Mouse (Mus musculus): Measurements from ENCODE around the gene Nrarp.
A peak's percentile ranks its signal among the peaks of the same experiment; 100 is the strongest.

Nrarp gene

GRCm38 (mm10) chr2:25227406-25227805, 46.8 kb downstream of the Nrarp start:
- no peak for DNase-seq (ENCODE audit: low read depth, low spot score)

DNA sequence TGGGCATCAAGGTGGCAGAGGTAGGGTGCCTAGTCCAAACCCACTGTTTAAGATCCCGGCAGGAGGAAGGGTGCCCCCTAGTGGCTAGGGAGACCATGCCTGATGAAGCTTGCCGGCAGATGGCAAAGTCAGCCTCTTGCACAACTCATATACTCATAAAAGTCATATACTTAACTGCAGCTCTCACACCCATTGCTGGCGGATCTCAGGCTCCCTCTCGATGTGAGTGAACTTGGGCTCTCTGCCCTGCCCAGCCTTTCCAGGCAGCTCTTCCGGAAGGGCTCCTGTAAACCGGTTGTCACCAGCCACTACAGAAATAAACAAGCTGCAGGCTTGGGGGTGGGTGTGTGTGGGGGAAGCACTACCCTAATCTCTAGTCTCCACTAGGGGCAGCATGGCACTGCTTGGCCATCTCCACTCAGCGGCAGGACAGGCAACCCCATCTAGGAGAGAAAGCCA, 47.9 kb downstream of the Nrarp start:
- DNase-seq (ENCODE audit: low read depth, low spot score), result peak; percentile 81

DNA sequence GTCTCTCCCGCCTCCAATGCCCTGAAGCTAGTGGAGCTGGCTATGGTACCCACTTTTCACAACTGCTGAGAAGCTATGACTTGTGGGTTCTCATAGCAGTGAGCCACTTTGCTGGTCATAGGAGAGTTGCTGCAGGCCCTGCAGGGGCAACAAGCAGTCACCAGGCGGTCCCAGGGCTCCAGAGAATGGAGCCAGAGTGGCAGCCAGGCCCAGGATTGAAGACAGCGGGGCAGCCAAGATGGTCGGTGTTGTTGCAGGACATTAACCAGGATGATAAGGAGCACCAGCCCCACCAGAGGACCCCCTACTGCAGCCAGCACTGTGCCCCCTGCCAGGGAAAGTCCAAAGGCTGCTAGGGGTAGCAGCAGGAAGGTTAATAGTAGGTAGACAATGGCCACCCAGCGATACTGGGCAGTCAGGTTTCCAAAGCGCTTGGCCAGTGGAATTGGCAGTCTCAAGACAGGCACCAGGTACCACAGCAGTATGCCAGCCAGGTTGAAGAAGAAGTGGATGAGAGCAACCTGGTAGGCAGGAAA, 48.5 kb downstream of the Nrarp start:
- no peak for DNase-seq (ENCODE audit: low read depth, low spot score)

DNA sequence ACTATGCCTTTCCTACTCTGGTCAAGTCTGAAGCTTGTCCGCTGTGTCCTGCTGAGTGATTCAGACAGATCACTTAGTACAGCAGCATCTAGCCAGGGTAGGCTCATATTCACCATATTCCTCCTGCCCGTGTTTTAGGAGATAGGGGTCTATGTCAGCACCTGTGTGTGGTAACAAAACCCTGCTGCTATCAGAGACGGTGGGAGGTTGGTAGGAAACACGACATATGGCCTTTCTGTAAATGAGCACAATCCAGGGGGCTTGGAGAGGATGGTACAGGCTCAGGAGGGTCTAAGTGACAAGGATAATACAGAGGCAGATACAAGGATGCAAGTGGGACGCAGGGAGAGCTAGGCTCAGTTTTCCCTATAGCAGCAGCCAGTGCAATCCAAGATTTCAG, 49.0 kb downstream of the Nrarp start:
- no peak for DNase-seq (ENCODE audit: low read depth, low spot score)

DNA sequence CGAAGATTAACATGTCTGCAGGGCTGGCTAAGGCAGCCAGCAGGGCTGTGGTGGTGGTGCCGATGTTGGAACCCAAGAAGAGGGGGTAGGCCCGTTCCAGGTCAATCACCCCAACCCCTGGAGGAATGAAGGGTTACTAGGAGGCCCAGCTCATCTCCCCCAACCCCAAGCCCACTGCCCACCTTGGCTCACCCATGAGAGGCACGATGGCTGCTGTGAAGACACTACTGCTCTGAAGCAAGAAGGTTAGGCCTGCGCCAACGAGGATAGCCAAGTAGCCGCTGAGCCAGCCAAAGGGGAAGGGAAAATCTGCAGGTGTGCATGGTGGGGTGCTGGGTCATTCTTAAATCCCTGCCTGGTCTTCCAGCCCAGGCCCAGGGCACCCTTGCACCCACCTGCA, 50.0 kb downstream of the Nrarp start:
- DNase-seq (ENCODE audit: low read depth, low spot score), result no peak

- DNase-seq (ENCODE audit: low read depth, low spot score), result no peak
These were observed 50.5 kb downstream of the Nrarp start for GRCm38 (mm10) chr2:25231038-25231437.
